Mouse (Mus musculus) ES-E14 (cell line): ENCODE results near the gene Cdk10. TPM values are rescaled to one million over a fixed set of nuclear protein-coding genes. Genes with fewer than 3 reads are reported as not detected.
"Not testable (repeated sequence)": the region's sequence is repeated elsewhere in the genome, so short reads cannot be mapped to it uniquely, and the experiment has no call there.

Experiments
- DNase-seq: peaks from one replicate; pipeline ENCODE4 v3.0.0-alpha.2; 2013; ENCODE audit warnings: low read depth, low spot score
- H3K27ac ChIP-seq: 2 replicates; pipeline ENCODE4 v1.5.1; 2012; ENCODE audit warnings: low read depth, mild to moderate bottlenecking, low read length, moderate library complexity, mixed read lengths; ENCODE audit not compliant: poor library complexity, insufficient read depth, severe bottlenecking
- H3K36me3 ChIP-seq: 2 replicates; pipeline ENCODE4 v1.6.1; 2012; ENCODE audit warnings: mild to moderate bottlenecking, low read length, moderate library complexity, mixed read lengths; ENCODE audit not compliant: control insufficient read depth, poor library complexity, insufficient read depth, severe bottlenecking
- H3K4me1 ChIP-seq, 2 experiments: fragments of 150-350 bp in 1 of 2; sonication (generic) in 1 of 2; 2 replicates each; pipeline ENCODE4 v1.6.1; 2012; ENCODE audit warnings: low read length in 2 of 2, mild to moderate bottlenecking in 1 of 2, mixed read lengths in 1 of 2; ENCODE audit not compliant: control insufficient read depth in 2 of 2, insufficient read depth in 2 of 2, poor library complexity in 1 of 2
- H3K4me3 ChIP-seq, 2 experiments: fragments of 150-350 bp in 1 of 2; sonication (generic) in 1 of 2; 2 replicates each; pipeline ENCODE4 v1.5.1; 2012; ENCODE audit warnings: low read length in 2 of 2, low read depth in 1 of 2, mild to moderate bottlenecking in 1 of 2, mixed read lengths in 1 of 2; ENCODE audit not compliant: insufficient read depth in 1 of 2, poor library complexity in 1 of 2, severe bottlenecking in 1 of 2
- H3K9ac ChIP-seq: 2 replicates; pipeline ENCODE4 v1.6.1; 2012; ENCODE audit warnings: low read depth, mild to moderate bottlenecking, low read length, mixed read lengths; ENCODE audit not compliant: poor library complexity, insufficient read depth, severe bottlenecking
- H3K9me3 ChIP-seq: fragments of 150-350 bp; sonication (generic); 2 replicates; pipeline ENCODE4 v1.6.1; 2012; ENCODE audit warnings: low read depth, mild to moderate bottlenecking, low read length; ENCODE audit not compliant: control insufficient read depth, insufficient read depth
- CHD2 ChIP-seq: IDR thresholded peaks from 2 replicates; pipeline ENCODE4 v1.6.1; 2014; ENCODE audit warnings: mild to moderate bottlenecking, low read depth, low read length, inconsistent platforms
- HCFC1 ChIP-seq: IDR thresholded peaks from 2 replicates; pipeline ENCODE4 v1.6.1; 2012; ENCODE audit warnings: low read length, inconsistent platforms, borderline replicate concordance; ENCODE audit not compliant: insufficient read depth
- MAFK ChIP-seq: IDR thresholded peaks from 2 replicates; pipeline ENCODE4 v1.6.1; 2014; ENCODE audit warnings: mild to moderate bottlenecking, low read depth, low read length, inconsistent platforms; ENCODE audit not compliant: insufficient read depth
- ZC3H11A ChIP-seq: IDR thresholded peaks from 2 replicates; pipeline ENCODE4 v1.6.1; 2012; ENCODE audit warnings: low read depth, mild to moderate bottlenecking, inconsistent platforms, low read length, borderline replicate concordance
- ZNF384 ChIP-seq: IDR thresholded peaks from 2 replicates; pipeline ENCODE4 v1.6.1; 2012; ENCODE audit warnings: low read depth, low read length, inconsistent platforms
- in situ Hi-C, 2 experiments: fragments of 600-800 bp; cut with MboI; formaldehyde crosslinking; loops; one replicate each; pipeline ENCODE4 v1.15.1; 2025; ENCODE audit warnings: low sequenced_read_pairs in 2 of 2, inconsistent platforms in 1 of 2; ENCODE audit not compliant: unreplicated experiment in 2 of 2
- total RNA-seq: library from RNA; depleted of rRNA; stranded (reverse); fragments of 300-350 nt; gene quantifications from 2 replicates; pipeline ENCODE4 v1.2.3, GENCODE M21; 2012

Cdk10 gene
- total RNA-seq, 1 experiment = 42.7 TPM

DNA sequence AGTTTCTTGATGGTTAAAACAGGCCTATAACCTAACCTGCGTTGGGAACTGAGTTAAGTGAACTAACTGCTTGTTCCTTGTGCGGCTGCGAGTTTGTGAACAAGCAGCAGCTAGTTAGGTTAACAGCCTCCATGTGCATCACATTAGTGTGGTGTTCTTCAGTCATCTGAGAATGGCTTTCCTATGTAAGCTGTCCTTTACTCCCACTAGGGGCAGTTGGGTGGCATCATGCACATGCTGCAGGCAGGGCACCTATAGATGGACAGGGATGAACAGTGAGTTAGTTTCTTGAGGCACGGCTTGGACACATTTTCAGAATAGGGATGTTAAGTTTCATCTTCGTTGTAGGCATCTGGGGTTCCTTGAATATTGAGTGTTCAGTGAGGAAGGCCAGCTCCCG, 30.5 kb downstream of the Cdk10 start:
- Histone ChIP-seq H3K4me1 (no peaks in the 10 kb centered on the region), H3K27ac (no peak overlapping the region), H3K9me3 (no peaks in the 10 kb centered on the region), H3K36me3 (peaks cover 11% of the 10 kb centered on the region; the same call in 1 of the 2 replicates), H3K9ac (no peak overlapping the region), H3K4me3 (peak overlapping the region; percentile 92 to 96; a peak in 2 of 4 replicates)
- no peak for DNase-seq
- TF ChIP-seq ZC3H11A = no peak
- TF ChIP-seq ZNF384 = no peak
- TF ChIP-seq HCFC1 = no peak
- TF ChIP-seq MAFK = no peak
- no peak for TF ChIP-seq CHD2
- in situ Hi-C loops = no loop called here

DNA sequence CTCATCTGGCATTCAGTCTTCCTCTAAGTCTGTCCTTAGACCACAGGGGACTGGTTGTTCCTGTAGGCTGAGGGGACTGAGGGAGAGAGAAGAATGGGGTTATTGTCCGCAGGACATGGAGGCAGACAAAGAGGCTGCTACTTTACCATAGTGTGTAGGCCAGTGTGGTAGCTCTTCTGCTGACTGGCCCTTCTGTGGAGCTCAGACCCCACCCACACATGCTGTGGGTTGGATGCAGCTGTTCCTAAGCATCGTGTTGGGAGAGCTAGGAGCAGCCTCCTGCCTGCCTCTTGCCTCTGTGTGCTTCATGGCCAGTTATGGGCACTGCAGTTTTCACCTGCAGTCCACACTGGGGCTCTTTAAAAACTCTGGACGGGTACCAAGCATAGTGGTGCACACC, 32.5 kb downstream of the Cdk10 start:
- peaks cover 13% of the 10 kb centered on the region; the same call in 1 of the 2 replicates for H3K36me3 ChIP-seq

GRCm38 (mm10) chr8:123257593-123257992, 33.0 kb downstream of the Cdk10 start:
- DNase-seq, H3K4me1 ChIP-seq: not testable (repeated sequence)

More for the DNA sequence above, 32.5 kb downstream of the Cdk10 start:
- Histone ChIP-seq H3K4me3 (no peak overlapping the region), H3K27ac (no peak overlapping the region; the same call in 1 of the 2 replicates), H3K9ac (no peak overlapping the region), H3K4me1 (no peaks in the 10 kb centered on the region), H3K9me3 (no peaks in the 10 kb centered on the region)
- in situ Hi-C loops = no loop called here
- TF ChIP-seq ZNF384 = no peak
- no peak for TF ChIP-seq HCFC1
- TF ChIP-seq ZC3H11A = no peak
- no peak for TF ChIP-seq CHD2
- no peak for TF ChIP-seq MAFK
- DNase-seq = no peak

GRCm38 (mm10) chr8:123267926-123268656, 43.4 kb downstream of the Cdk10 start:
- in situ Hi-C loops = no loop called here
- H3K9me3 ChIP-seq = no peaks in the 10 kb centered on the region
- H3K9ac ChIP-seq = no peak overlapping the region
- TF ChIP-seq ZNF384 = no peak
- no peak for TF ChIP-seq ZC3H11A
- no peak for TF ChIP-seq MAFK
- no peak for TF ChIP-seq HCFC1
- TF ChIP-seq CHD2 = no peak
- H3K27ac ChIP-seq = no peak overlapping the region
- DNase-seq = no peak
- peaks cover 0 to 4% of the 10 kb centered on the region in 2 experiments; a peak in 1 of 4 replicates for H3K4me1 ChIP-seq
- H3K36me3 ChIP-seq = peaks cover 33% of the 10 kb centered on the region
- H3K4me3 ChIP-seq = no peak overlapping the region

More at GRCm38 (mm10) chr8:123257593-123257992, 33.0 kb downstream of the Cdk10 start:
- H3K4me3 ChIP-seq, in situ Hi-C loops, H3K9me3 ChIP-seq, H3K9ac ChIP-seq, H3K27ac ChIP-seq: not testable (repeated sequence)
- peaks cover 13% of the 10 kb centered on the region; the same call in 1 of the 2 replicates for H3K36me3 ChIP-seq
